In genomic region chr10:76818337-76818736, GRCm38 (mm10) we compare ENCODE assay signal across 22 mouse cellular contexts.
DNase-seq lines count a peak whose midpoint lies in the region; ATAC-seq lines count a peak whose summit lies in the region.
"Had no signal": no experiment of that assay in that cellular context is flagged by ENCODE, and none has a peak within 500 bp of the region (broad histone marks: within the 10 kb centered on the region; RNA-seq: fewer than 3 reads in every experiment).

No protein-coding gene starts in this region.

- no peak overlapping the region for H3K27ac ChIP-seq in forebrain, embryonic 12.5 days
- H3K27ac ChIP-seq: embryonic facial prominence, embryonic 13.5 days; forebrain, embryonic 13.5 days; gastrocnemius, adult 2 months; hindbrain, embryonic 12.5 days had no signal

- H3K27me3 ChIP-seq in forebrain, embryonic 12.5 days, result no peaks in the 10 kb centered on the region
- H3K27me3 ChIP-seq: embryonic facial prominence, embryonic 13.5 days; forebrain, embryonic 13.5 days; hindbrain, embryonic 12.5 days had no signal

- 0 out of 2 replicates have a peak, but pooled peaks have one; percentile 41 for ATAC-seq in cerebellum, adult (ENCODE audit: insufficient number of reproducible peaks, low FRiP score, low TSS enrichment)
- no peak for ATAC-seq in forebrain, embryonic 12.5 days (ENCODE audit: low FRiP score)
- ATAC-seq: CD4-positive, CD25-positive, alpha-beta regulatory T cell, adult 4 months; forebrain, embryonic 13.5 days; hindbrain, embryonic 16.5 days; inflammation-experienced regulatory T-cells, adult 6 months; intestine, postnatal 0 days had no signal

- 92% methylated on average over 2 of the region's 2 CpGs for WGBS in forebrain, embryonic 12.5 days

- no peak overlapping the region for H3K4me3 ChIP-seq in forebrain, embryonic 12.5 days (replicated peaks)
- H3K4me3 ChIP-seq: embryonic facial prominence, embryonic 13.5 days; forebrain, embryonic 13.5 days; gastrocnemius, adult 2 months; hindbrain, embryonic 12.5 days had no signal

- H3K4me2 ChIP-seq in forebrain, embryonic 12.5 days, result no peak overlapping the region
- H3K4me2 ChIP-seq: embryonic facial prominence, embryonic 13.5 days; forebrain, embryonic 13.5 days; hindbrain, embryonic 12.5 days had no signal

- DNase-seq in cerebellum, postnatal 4 days (ENCODE audit: low spot score in 2 of 2), result no peak
- DNase-seq in cerebellum, adult 11-12 months, result peak; percentile 73
- peak; percentile 76 for DNase-seq in cerebellum, adult 9-10 months
- DNase-seq in cerebellum, postnatal 25 days, result peak; percentile 72 to 84
- no peak for DNase-seq in right cerebral cortex, postnatal 25 days
- no peak for DNase-seq in ovary, postnatal 36 days (ENCODE audit: low spot score)
- DNase-seq: adrenal gland, postnatal 10 days; B cell, adult 2 months; gastrocnemius, adult 2 months; gastrocnemius, postnatal 25 days; heart, postnatal 10 days; heart, postnatal 4 days had no signal

- no peaks in the 10 kb centered on the region for H3K9me3 ChIP-seq in forebrain, embryonic 12.5 days
- H3K9me3 ChIP-seq: embryonic facial prominence, embryonic 13.5 days; forebrain, embryonic 13.5 days; G1E; hindbrain, embryonic 12.5 days had no signal

- H3K9ac ChIP-seq in forebrain, embryonic 12.5 days, result no peak overlapping the region
- H3K9ac ChIP-seq: embryonic facial prominence, embryonic 13.5 days; forebrain, embryonic 13.5 days; hindbrain, embryonic 12.5 days had no signal

- H3K4me1 ChIP-seq in forebrain, embryonic 12.5 days, result peaks cover 22% of the 10 kb centered on the region

- no peaks in the 10 kb centered on the region for H3K36me3 ChIP-seq in forebrain, embryonic 12.5 days (replicated peaks)
- H3K36me3 ChIP-seq: embryonic facial prominence, embryonic 13.5 days; G1E; hindbrain, embryonic 12.5 days had no signal

Comparison
In these comparisons a context has a peak if more than half of its experiments do, and no peak if none do; other contexts are left out.
1. DNase-seq: peak in cerebellum, adult 11-12 months (single experiment), cerebellum, adult 9-10 months (single experiment) and cerebellum, postnatal 25 days (2 of 2); none in cerebellum, postnatal 4 days (0 of 2), right cerebral cortex, postnatal 25 days (single experiment) and ovary, postnatal 36 days (single experiment).